Mouse (Mus musculus): ENCODE data around the gene B230118H07Rik. TPM values are rescaled to one million over a fixed set of nuclear protein-coding genes. Genes with fewer than 3 reads are reported as not detected.
"Not testable (repeated sequence)": the region's sequence is repeated elsewhere in the genome, so short reads cannot be mapped to it uniquely, and the experiment has no call there.

The B230118H07Rik gene
- total RNA-seq, 4 experiments from 2014 or later: 26.9 to 41.0 (median 28.7) TPM

DNA sequence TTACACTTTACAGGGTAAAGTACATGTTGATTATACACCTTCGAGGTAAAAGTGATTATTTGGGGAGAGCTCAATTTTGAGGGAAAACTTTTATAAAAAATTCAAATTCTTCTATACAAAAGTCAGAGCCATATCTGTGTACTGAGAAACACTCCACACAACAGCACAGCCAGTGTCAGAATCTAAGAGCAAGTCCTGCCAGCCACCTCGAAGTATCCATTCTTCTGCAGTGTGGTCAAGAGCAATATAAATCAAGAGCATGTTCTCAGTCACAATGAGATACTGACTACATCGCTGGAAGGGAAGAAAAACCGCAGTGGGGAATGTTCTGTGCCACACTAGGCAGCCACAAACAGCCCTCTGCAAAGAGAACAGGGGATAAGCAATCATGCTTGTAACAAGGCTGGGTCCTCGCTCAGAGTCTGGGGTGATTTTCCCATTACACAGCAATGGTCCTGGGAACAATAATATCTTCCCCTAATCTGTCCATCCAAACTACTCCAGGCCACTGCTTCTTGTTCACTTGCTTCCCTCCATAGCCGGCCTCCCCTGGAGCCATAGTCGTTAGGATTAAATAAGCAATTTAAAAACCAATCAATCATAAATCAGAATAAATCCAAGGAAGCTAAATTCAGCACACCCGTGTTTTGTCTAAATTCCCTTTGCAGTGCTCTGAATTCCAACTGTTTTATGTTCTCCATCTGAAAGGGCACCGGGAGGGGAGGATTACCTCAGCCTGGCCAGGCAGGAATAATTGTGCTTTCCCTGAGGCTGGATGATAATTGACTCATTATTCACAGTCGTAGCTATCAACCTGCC lies 57.1 kb downstream of the B230118H07Rik start:
- no peak for DNase-seq (ENCODE audit: low spot score in 2 of 2)

DNA sequence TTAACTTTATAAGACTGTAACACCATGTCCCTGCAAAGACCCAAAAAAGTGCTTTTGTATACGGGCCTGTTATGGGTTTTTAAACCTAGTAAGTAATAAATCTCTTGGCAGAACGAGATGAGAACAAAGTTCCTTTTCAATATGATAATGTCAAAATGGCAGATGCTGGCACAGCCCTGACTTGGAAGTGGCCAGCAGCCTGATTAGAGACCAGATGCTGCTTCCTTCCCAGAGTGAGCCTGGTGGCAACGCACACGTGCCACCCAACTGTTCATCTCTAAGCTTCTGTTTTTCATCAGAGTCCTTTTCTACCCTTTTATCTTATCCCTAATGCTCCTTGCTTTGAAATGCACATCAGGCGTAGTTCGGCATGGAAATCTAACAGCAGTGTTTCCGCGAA lies 58.0 kb downstream of the B230118H07Rik start:
- DNase-seq (ENCODE audit: low spot score in 2 of 2): no peak

DNA sequence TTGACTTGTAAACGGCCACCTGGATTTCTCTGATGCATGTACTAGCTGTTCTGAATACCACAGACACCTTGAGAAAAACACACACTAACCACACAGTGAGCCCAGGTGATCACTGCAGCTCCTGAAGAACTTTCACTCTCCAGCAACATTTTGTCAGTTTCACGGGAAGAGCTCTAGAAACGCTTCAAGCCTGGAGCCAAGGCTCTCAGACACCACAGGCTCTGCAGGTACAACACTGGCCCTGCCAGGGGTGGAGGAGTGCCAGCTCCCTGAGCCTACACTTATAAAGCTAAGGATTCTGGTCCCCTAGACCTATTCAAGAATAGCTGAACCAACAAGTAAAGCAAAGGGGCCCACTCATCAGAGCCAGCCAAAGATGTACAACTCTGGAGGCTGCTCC lies 67.9 kb downstream of the B230118H07Rik start:
- DNase-seq (ENCODE audit: low spot score in 2 of 2): no peak

DNA sequence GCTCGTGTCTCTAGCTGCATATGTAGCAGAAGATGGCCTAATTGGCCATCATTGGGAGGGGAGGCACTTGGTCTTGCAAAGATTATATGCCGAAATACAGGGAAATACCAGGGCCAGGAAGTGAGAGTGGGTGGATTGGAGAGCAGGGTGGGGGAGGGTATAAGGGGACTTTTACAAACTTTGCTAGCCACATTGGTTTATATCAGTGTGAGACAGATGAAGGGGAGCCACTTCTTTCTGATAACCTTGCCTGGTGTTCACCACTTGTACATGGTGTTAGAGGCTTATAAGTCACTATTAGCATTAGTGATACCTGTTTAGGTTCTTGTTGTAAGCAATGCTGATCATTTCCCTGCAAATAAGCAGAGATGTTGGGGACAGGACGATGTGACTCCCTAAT lies 68.4 kb downstream of the B230118H07Rik start:
- no peak for DNase-seq (ENCODE audit: low spot score in 2 of 2)

DNA sequence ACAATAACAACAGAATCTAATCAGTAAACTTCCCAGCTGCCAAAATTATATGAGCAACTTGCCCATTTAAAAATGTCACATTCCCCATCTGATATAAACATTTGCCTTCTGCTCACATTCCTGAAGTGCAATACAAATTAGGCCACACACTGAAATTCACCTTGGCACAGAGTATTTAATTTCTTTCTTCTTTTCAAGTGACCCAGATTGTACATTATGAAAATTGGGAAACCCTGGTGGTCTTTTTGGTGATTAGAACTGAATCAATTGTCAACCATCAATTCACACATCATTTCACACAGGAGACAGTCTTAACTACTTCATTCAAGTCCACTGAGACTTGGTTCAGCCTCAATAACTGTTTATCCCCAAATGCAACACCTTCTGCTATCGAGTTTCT lies 68.9 kb downstream of the B230118H07Rik start:
- no peak for DNase-seq (ENCODE audit: low spot score in 2 of 2)

DNA sequence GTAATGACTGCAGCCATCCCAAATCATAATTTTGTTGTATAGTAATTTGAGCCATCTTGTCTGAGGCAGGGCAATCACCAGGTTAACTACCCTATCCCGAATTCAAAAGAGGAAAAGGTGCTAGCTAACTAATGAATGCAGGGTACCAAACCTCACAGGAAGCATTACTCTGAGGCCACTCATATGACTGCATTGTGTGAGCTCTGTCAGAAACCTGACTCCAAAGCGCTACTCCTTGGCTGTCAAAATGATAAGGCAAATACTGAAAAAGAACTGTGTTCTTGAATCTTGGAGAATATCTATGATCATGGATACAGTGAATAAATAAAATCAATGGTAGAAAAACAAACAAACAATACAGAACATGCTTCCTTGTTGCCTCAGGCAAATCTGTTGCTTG lies 69.3 kb downstream of the B230118H07Rik start:
- DNase-seq (ENCODE audit: low spot score in 2 of 2): no peak

DNA sequence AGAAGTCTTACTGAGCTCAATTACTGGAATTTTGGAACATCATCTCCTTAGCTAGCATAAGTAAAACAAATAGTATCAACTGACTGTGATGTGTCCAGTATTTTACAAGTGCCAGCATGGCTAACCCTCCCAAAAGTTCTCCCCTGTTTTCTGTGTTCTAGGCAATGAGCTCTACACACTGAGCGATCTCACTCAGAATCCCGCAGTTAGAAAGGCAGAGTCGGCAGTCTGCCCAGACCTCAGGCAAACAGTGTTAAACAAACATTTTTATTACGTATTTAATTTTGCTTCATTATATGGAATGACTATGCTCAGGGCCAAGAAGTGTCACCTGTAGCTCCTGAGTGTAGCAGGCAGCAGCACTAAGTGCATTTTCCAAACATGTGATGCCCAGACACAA lies 72.1 kb downstream of the B230118H07Rik start:
- no peak for DNase-seq (ENCODE audit: low spot score in 2 of 2)

DNA sequence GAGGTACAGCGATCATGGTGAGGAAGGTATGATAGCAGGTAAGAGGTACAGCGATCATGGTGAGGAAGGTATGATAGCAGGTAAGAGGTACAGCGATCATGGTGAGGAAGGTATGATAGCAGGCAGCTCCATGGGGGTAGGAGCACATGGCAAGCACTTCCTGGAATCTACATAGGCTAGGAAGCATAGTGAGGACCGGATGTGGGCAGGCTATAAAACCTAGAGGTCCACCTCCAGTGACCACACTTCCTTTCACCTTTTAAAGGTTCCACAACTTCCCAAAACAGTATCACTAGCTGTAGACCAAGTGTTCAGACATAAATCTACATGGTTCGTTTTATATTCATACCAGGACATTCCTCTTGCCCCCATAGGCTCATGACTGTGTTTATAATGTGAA lies 80.1 kb downstream of the B230118H07Rik start:
- no peak for DNase-seq (ENCODE audit: low spot score in 2 of 2)

DNA sequence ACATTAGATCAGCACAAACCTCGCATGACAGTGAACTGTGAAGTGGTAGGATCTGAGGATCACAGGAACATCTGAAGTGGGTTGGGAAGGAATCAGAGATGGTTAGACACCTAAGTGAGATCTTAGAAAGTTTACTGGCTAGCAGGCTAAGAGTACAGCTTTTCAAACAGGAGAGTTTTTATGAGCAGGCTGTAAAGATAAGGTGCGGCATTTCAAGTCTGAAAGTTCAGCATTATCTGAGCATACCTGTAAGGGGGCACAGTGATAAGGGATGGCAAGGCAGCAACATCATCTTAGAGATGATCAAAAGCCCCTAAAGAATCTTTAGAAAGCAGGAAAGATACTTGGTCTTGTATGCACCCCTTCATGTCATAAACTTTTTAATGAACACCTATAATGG lies 81.8 kb downstream of the B230118H07Rik start:
- no peak for DNase-seq (ENCODE audit: low spot score in 2 of 2)

DNA sequence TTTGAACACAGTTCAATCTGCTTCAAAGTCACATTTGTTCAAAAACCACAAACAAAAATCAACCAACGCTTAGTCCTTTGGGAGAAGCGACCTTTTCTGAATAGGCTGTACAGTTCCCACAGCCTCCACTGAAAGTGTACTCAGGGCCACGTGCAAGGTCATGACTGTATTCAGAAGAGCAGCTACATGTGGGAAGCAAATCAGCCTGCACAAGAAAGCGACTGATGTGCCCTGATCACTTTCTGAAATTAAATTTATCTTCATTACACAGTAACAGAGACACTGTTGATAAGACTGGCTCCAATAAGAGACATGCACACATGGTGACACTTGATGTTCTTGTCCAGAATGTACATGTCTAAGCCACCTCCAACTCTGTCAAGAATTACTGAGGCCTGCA lies 85.6 kb downstream of the B230118H07Rik start:
- no peak for DNase-seq (ENCODE audit: low spot score in 2 of 2)

DNA sequence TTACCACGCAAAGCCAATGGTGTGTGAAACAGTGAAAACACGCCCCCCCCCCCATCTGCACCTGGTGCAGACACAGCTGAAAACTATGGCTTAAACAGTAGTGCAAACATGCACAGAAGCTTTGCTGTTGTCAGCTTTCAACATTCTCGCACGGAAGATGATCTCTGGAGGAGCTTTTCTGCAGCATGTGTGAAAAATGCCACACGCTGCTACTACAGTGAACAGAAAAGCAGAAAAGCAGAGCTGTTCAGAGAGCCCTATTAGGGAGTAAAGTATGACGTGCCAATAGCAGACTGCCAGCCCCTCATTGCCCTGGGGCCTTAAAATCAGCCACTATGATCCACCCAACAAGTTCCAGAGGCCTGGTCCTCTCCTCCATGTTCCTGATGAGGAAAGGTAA lies 86.1 kb downstream of the B230118H07Rik start:
- no peak for DNase-seq (ENCODE audit: low spot score in 2 of 2)

DNA sequence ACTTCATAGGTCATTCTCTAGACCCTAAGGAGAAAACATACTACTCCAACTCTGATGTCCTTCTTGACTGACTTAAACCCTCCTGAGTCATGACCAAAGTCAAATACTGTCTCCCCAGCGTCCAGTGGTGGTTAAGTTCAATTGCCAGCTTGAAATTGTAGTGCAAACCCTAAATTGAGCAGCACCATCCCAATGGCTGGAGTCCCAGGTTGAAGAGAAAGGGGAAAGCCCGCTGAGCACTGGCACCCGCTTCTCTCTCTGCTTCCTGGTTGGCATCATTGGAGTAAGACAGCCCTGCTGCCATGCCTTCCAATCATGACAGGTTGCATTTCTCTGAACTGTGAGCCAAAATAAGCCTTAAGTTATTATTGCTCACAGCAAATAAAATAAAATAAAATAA lies 89.9 kb downstream of the B230118H07Rik start:
- no peak for DNase-seq (ENCODE audit: low spot score in 2 of 2)

DNA sequence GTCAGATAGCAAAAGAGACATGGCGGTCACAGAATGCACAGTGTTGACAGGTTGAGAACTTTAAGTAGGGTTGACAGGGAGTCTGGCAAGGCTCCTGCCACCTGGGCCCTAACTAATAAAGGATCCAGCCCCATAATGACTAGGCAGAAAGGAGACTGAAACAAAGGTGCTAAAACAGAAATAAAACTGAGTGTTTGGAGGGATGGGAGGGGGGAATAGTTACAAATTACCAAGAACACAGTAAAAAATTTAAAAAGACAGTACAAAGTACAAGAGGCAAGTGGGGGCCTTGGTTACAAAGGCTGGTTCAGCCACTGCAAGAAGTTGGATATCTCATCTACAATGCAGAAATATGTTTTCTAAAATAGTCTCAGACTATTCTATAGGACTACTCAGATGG lies 93.4 kb downstream of the B230118H07Rik start:
- DNase-seq (ENCODE audit: low spot score in 2 of 2): no peak

DNA sequence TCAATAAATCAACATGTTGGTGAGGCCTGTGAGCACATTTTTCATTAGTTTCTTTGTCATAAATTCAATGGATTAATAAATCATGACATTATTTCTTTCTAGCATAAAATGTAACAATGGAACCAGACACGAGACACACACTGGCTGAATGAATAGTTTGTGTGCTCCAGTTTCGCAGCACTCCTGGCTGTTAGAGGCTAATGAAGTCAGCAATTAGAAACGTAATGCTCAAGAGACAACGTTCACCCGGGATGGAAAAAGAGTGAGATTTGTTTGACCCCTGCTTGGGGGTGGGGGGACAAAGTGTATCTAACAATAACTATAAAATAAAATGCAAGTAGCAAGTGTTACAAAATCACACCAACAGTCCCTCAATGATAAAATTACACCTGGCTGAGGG lies 95.5 kb downstream of the B230118H07Rik start:
- DNase-seq (ENCODE audit: low spot score in 2 of 2): no peak

DNA sequence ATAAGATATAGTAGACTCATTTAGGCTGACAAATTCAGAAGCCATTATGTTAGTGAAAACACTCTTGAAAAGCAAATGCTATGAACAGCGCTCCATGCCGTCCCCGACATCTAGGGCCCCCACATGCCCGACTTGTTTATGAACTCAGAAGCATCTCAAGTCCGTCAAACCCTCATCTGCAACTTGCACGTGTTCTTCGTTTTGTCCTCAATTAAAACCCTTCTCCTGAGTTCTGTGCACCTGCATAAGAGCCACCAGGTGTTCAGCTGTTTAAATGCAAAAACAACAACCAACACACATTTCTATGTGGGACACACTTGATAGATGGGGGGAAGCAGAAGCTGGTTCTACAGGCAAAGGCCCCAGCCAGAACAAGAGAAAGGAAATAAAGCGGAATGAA lies 97.0 kb downstream of the B230118H07Rik start:
- DNase-seq (ENCODE audit: low spot score in 2 of 2): no peak

DNA sequence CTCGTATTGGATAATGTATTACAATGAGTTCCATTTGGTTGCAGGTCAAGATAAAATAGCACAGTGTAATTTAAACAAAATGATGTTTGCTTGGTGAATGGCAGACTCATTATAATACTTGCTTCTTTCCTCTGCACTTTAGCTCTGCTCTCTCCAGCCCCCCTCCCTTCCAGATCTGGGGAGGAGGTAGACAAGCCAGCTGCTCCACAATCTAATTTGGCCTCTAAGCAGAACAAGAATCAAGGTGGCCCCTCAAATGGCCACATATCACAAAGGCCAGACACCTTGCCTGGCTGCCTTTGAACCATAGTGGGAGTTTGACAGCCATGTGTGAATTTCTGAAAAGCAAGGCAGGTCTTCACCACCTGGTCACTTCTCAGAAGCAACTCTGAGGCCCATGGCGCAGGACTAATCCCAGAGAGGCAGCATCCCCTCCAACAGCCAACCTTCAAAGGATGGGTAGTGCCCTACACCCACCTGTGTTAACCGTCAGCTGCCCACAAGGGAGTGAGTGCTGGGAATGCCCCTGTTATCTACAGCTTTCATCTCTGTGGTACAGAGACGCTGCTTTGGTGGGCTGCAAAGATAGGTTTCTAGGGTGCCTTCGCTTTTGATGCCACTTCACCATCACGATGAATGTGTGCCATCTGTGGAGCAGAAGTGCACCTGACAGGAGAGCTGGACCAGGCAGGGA lies 98.2 kb downstream of the B230118H07Rik start:
- DNase-seq (ENCODE audit: low spot score in 2 of 2): no peak

DNA sequence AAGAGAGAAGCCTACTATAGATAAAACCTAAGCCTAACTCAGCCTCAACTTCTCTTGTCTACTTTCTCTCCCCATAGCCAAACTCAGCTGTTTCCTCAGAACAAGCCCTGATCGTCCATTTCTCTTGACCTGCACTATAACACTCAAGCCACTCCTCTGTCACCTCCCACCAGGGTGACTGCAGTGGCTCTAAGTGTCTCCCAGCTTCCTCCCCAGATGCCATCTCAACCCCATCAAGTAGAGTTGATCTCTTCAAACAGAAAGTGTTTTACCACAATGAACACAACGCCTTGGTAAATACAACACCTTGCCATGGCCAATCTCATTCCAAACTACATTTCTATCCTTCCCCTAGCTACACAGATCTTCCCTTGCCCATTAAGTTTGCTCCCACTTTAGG lies 99.2 kb downstream of the B230118H07Rik start:
- no peak for DNase-seq (ENCODE audit: low spot score in 2 of 2)

DNA sequence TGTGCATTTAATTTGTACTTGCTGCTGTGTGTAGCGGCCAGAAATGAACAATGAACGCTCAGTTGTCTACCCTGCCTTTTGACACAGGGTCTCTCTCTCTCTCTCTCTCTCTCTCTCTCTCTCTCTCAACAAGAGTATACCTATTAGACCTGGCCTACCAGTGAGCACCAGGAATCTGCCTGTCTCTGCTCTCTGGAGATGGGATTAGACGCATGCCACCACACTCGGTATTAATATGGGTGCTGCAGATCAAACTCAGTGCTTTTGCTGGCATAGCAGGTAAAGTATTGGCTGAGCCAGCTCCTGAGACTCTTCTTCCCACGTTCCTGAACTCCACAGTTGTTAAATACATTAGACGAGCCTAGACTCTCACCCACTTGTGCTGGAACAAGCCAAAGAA lies 100.5 kb downstream of the B230118H07Rik start:
- no peak for DNase-seq (ENCODE audit: low spot score in 2 of 2)

DNA sequence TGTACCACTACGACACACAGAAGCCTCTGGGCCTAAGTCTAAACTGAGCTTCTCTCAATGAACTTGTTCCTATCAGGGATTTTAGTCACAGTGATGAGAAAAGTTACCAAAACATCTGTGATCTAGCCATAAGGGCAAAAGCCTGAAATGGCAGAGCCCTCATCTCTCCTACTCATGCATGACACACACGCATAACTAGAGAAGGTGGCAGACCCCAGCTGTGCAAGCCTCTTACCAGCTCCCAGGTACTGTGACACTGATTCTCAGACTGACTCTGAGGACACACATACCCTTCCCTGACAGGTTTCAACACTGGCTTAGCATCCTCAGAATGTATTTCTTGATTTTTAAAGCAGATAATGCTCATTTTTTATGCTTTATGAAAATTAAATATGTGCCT lies 103.7 kb downstream of the B230118H07Rik start:
- no peak for DNase-seq (ENCODE audit: low spot score in 2 of 2)

DNA sequence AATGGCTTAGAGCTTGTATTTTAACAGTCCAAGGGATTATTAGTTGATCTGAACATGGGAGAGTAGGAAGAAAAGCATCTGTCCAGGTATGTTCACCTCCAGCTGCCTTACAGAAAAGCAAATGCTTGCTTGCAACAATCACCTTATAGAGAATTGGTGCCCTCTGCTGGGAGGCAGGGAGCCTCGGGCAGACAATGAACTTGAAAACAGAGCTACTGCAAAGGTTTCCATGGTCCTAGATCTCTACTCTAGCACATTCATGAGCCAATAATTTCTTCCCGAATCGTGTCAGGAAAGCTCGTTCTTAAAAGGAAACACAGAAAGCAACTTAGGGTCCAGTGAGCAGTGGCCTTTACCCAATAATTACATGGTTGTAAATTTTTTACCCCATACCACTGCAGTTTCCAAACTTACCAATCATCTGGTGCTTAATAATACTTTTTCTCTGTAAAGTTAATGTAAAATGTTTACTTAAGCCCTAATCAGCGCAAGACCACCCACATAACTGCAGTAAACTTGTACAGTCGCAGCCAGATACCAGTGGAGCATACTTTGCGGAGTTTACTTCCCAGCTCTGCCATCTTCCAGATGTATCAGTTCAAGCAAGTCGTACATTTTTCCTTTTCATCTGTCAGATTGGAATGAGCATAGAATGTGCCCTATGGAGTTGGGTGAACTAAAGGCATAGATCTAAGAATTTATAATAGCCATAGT lies 105.5 kb downstream of the B230118H07Rik start:
- DNase-seq (ENCODE audit: low spot score in 2 of 2): no peak

DNA sequence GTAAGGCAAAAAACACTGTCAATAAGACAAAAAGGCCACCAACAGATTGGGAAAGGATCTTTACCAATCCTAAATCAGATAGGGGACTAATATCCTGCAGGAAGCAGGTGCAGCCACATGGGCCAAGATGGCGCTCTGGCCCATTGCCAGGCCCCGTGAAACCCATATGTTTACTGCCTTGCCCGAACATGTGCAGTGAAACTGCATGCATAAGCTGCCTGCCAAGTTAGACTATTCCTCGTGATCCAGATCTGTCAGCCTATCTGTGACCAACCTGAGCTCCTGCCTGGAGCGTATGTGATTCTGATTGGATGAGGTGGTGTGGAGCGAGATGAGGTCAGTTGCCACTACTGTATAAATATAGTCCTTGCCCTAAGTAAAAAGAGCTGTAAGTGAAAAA lies 112.4 kb downstream of the B230118H07Rik start:
- DNase-seq (ENCODE audit: low spot score in 2 of 2): not testable (repeated sequence)

DNA sequence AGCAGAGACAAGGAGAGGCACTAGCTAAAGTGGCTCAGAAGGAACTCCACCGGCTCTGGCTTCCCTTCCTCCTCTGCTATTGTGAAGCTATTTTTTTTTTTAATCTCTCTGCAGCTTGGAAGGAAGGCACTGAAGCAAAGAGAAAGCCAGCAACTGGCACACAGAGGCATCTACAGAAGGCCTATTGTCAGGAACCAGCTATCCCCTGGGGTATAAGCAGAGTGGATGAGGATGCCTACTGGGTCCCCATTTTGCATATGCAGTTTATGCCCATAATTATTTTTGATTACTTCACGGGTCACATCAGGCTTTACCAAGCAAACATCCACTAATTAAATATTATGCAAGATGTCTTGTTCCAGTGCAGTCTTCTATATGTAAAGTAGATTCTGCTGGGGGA lies 115.6 kb downstream of the B230118H07Rik start:
- no peak for DNase-seq (ENCODE audit: low spot score in 2 of 2)

Data from left cerebral cortex, adult 8-10 months (tissue).